Mouse (Mus musculus): Measurements from ENCODE around the gene Skiv2l. TPM values are rescaled to one million over a fixed set of nuclear protein-coding genes. Genes with fewer than 3 reads are reported as not detected.

Gene Skiv2l
- polyA plus RNA-seq, 1 experiment from 2014 or later: 55.2 TPM

DNA sequence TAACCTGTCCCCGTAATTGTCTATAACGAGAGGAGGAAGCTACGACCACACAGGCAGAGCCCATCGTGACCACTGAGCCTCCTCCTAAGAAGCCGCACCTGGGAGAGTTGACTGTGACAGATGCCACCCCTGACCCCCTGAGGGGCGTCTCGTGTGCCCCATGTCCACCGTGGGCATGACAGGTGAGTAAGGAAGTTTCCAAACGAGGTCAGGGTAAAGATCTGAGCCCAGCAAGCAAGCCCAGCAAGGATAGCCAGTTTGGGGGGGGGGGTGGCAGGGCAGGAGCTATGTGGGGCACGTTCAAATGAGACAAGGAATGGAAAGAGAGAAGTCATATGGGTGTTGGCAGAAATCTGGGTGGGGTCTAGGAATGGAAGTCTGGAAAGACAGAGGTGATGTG is 55.0 kb downstream of the Skiv2l start:
- H3K36me3 ChIP-seq: no peaks in the 10 kb centered on the region
- no peaks in the 10 kb centered on the region for H3K27me3 ChIP-seq
- H3K27ac ChIP-seq: no peak overlapping the region
- ATAC-seq (ENCODE audit: low FRiP score, low read depth): no peak
- WGBS: 81% methylated on average over 10 of the region's 10 CpGs
- H3K4me2 ChIP-seq (replicated peaks): no peak overlapping the region
- H3K9ac ChIP-seq: no peak overlapping the region
- H3K4me1 ChIP-seq: no peaks in the 10 kb centered on the region
- H3K4me3 ChIP-seq: no peak overlapping the region
- peaks cover 6% of the 10 kb centered on the region for H3K9me3 ChIP-seq

Small RNA genes within 50 kb of the gene (microRNA-seq; reads per million reads assigned to microRNA genes)
- gene Mir6970 (not detected), gene Mir6971 (0.70 reads per million), gene Mir6972 (not detected)

Other genes with a start within 250 kb of the Skiv2l start
- gene Rnf5, start 246.5 kb downstream of the Skiv2l start, polyA plus RNA-seq (2015; fragmentation: Nextera tagmentation; extraction: Ambion mirVana): 133 and 135 TPM in 2 replicates
- 52.9 and 58.4 TPM in 2 replicates for gene Agpat1, start 245.9 kb downstream of the Skiv2l start, polyA plus RNA-seq (2015; fragmentation: Nextera tagmentation; extraction: Ambion mirVana)
- gene Egfl8, start 234.2 kb downstream of the Skiv2l start, polyA plus RNA-seq (2015; fragmentation: Nextera tagmentation; extraction: Ambion mirVana): 6.6 and 7.3 TPM in 2 replicates
- 22.8 and 24.4 TPM in 2 replicates for gene Ppt2, start 221.7 kb downstream of the Skiv2l start, polyA plus RNA-seq (2015; fragmentation: Nextera tagmentation; extraction: Ambion mirVana)
- gene Prrt1, start 220.7 kb downstream of the Skiv2l start, polyA plus RNA-seq (2015; fragmentation: Nextera tagmentation; extraction: Ambion mirVana): 0.25 and 0.40 TPM in 2 replicates
- gene Fkbpl, start 205.4 kb downstream of the Skiv2l start, polyA plus RNA-seq (2015; fragmentation: Nextera tagmentation; extraction: Ambion mirVana): 16.5 and 18.8 TPM in 2 replicates
- gene Atf6b, start 203.1 kb downstream of the Skiv2l start, polyA plus RNA-seq (2015; fragmentation: Nextera tagmentation; extraction: Ambion mirVana): 97.6 and 99.6 TPM in 2 replicates
- 0.09 TPM in 2 replicates for gene Tnxb, start 179.7 kb downstream of the Skiv2l start, polyA plus RNA-seq (2015; fragmentation: Nextera tagmentation; extraction: Ambion mirVana)
- 0.06 and 0.17 TPM in 2 replicates for gene C4b, start 106.3 kb downstream of the Skiv2l start, polyA plus RNA-seq (2015; fragmentation: Nextera tagmentation; extraction: Ambion mirVana)
- 0.18 TPM in 1 of 2 replicates, not detected in the other for gene Cyp21a1, start 45.6 kb downstream of the Skiv2l start, polyA plus RNA-seq (2015; fragmentation: Nextera tagmentation; extraction: Ambion mirVana)
- 28.2 and 28.7 TPM in 2 replicates for gene Stk19, start 13.3 kb downstream of the Skiv2l start, polyA plus RNA-seq (2015; fragmentation: Nextera tagmentation; extraction: Ambion mirVana)
- gene Dxo, start 13.2 kb downstream of the Skiv2l start, polyA plus RNA-seq (2015; fragmentation: Nextera tagmentation; extraction: Ambion mirVana): 62.8 and 74.3 TPM in 2 replicates
- gene Nelfe, start 181 bp upstream of the Skiv2l start, polyA plus RNA-seq (2015; fragmentation: Nextera tagmentation; extraction: Ambion mirVana): 114 and 126 TPM in 2 replicates
- 1.9 and 2.0 TPM in 2 replicates for gene Cfb, start 12.3 kb upstream of the Skiv2l start, polyA plus RNA-seq (2015; fragmentation: Nextera tagmentation; extraction: Ambion mirVana)
- gene Zbtb12, start 29.3 kb upstream of the Skiv2l start, polyA plus RNA-seq (2015; fragmentation: Nextera tagmentation; extraction: Ambion mirVana): 5.4 TPM in 2 replicates
- not detected in 2 replicates for gene Gm20547, start 31.8 kb upstream of the Skiv2l start, polyA plus RNA-seq (2015; fragmentation: Nextera tagmentation; extraction: Ambion mirVana)
- 1.6 and 2.4 TPM in 2 replicates for gene C2, start 48.1 kb upstream of the Skiv2l start, polyA plus RNA-seq (2015; fragmentation: Nextera tagmentation; extraction: Ambion mirVana)
- 97.0 and 103 TPM in 2 replicates for gene Ehmt2, start 48.3 kb upstream of the Skiv2l start, polyA plus RNA-seq (2015; fragmentation: Nextera tagmentation; extraction: Ambion mirVana)
- 0.14 TPM in 1 of 2 replicates, not detected in the other for gene Slc44a4, start 64.3 kb upstream of the Skiv2l start, polyA plus RNA-seq (2015; fragmentation: Nextera tagmentation; extraction: Ambion mirVana)
- 20.0 and 21.0 TPM in 2 replicates for gene Neu1, start 81.0 kb upstream of the Skiv2l start, polyA plus RNA-seq (2015; fragmentation: Nextera tagmentation; extraction: Ambion mirVana)
- gene Hspa1b, start 109.0 kb upstream of the Skiv2l start, polyA plus RNA-seq (2015; fragmentation: Nextera tagmentation; extraction: Ambion mirVana): 0.32 and 0.43 TPM in 2 replicates
- not detected in 2 replicates for gene Gm20481, start 119.7 kb upstream of the Skiv2l start, polyA plus RNA-seq (2015; fragmentation: Nextera tagmentation; extraction: Ambion mirVana)
- gene Hspa1a, start 121.9 kb upstream of the Skiv2l start, polyA plus RNA-seq (2015; fragmentation: Nextera tagmentation; extraction: Ambion mirVana): 3.7 and 4.4 TPM in 2 replicates
- 0.49 and 0.81 TPM in 2 replicates for gene Hspa1l, start 122.5 kb upstream of the Skiv2l start, polyA plus RNA-seq (2015; fragmentation: Nextera tagmentation; extraction: Ambion mirVana)
- 196 and 200 TPM in 2 replicates for gene Lsm2, start 131.7 kb upstream of the Skiv2l start, polyA plus RNA-seq (2015; fragmentation: Nextera tagmentation; extraction: Ambion mirVana)
- 102 and 110 TPM in 2 replicates for gene Vars, start 150.8 kb upstream of the Skiv2l start, polyA plus RNA-seq (2015; fragmentation: Nextera tagmentation; extraction: Ambion mirVana)
- 0.17 TPM in 2 replicates for gene Vwa7, start 166.4 kb upstream of the Skiv2l start, polyA plus RNA-seq (2015; fragmentation: Nextera tagmentation; extraction: Ambion mirVana)
- gene Sapcd1, start 177.8 kb upstream of the Skiv2l start, polyA plus RNA-seq (2015; fragmentation: Nextera tagmentation; extraction: Ambion mirVana): 7.2 and 8.2 TPM in 2 replicates
- gene Msh5, start 196.5 kb upstream of the Skiv2l start, polyA plus RNA-seq (2015; fragmentation: Nextera tagmentation; extraction: Ambion mirVana): 2.6 and 4.6 TPM in 2 replicates
- gene Clic1, start 199.8 kb upstream of the Skiv2l start, polyA plus RNA-seq (2015; fragmentation: Nextera tagmentation; extraction: Ambion mirVana): 247 and 266 TPM in 2 replicates
- gene Ddah2, start 208.8 kb upstream of the Skiv2l start, polyA plus RNA-seq (2015; fragmentation: Nextera tagmentation; extraction: Ambion mirVana): 423 and 428 TPM in 2 replicates
- 0.15 TPM in 1 of 2 replicates, not detected in the other for gene Ly6g6c, start 215.2 kb upstream of the Skiv2l start, polyA plus RNA-seq (2015; fragmentation: Nextera tagmentation; extraction: Ambion mirVana)
- 0.29 and 0.71 TPM in 2 replicates for gene Mpig6b, start 216.0 kb upstream of the Skiv2l start, polyA plus RNA-seq (2015; fragmentation: Nextera tagmentation; extraction: Ambion mirVana)
- gene Ly6g6e, start 226.7 kb upstream of the Skiv2l start, polyA plus RNA-seq (2015; fragmentation: Nextera tagmentation; extraction: Ambion mirVana): 2.0 and 3.4 TPM in 2 replicates
- gene Ly6g6d, start 227.9 kb upstream of the Skiv2l start, polyA plus RNA-seq (2015; fragmentation: Nextera tagmentation; extraction: Ambion mirVana): 0.57 and 0.65 TPM in 2 replicates
- gene Ly6g6f, start 235.4 kb upstream of the Skiv2l start, polyA plus RNA-seq (2015; fragmentation: Nextera tagmentation; extraction: Ambion mirVana): 0.17 and 0.28 TPM in 2 replicates
- gene Abhd16a, start 239.1 kb upstream of the Skiv2l start, polyA plus RNA-seq (2015; fragmentation: Nextera tagmentation; extraction: Ambion mirVana): 93.1 and 94.9 TPM in 2 replicates

Data from limb, embryonic 13.5 days (tissue).